Mouse (Mus musculus) cerebellum, adult 2 months (tissue): Measurements from ENCODE around the gene Hoxa6.

Experiments used
- CTCF ChIP-seq: fragments of 200-500 bp; IDR thresholded peaks from 2 replicates; pipeline ENCODE4 v1.5.1; 2011; ENCODE audit warnings: low read depth, mild to moderate bottlenecking, control low read depth, low read length, moderate library complexity, borderline replicate concordance; ENCODE audit not compliant: insufficient read depth
- POLR2A ChIP-seq: fragments of 200-500 bp; IDR thresholded peaks from 2 replicates; pipeline ENCODE4 v1.6.1; 2011; ENCODE audit warnings: low read length, control low read depth, borderline replicate concordance; ENCODE audit not compliant: insufficient read depth

DNA sequence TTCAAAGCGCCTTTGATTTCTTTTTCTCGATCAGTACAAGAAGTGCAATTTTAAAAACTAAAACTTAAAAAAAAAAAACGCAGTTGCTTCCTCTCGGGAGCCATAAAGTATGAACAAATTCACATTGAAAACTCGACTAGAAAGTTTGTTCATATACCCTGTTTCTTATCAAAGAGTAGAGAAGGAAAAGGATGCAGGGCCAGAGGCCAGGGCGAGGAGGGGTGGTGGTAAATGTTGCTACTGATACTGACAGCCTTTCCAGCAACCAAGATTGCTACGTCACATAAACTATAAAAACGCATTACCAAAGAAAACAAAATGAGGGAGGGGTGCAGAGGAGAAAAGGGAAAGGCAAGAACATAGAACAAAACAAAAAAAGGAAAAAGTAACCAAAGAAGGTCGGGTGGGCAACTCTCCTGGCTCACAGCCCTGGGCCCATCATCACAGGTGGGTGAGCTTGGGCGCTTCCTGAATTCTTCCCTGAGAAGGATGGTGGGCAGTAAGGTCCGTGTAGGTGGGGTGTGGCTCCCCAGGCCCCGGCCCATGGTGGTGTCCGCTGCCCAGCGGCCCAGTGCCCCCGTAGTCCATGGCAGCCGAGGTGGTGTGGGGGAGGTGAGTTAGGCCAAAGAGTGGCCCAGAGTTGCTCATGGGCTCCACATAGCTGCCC is 38.9 kb downstream of the Hoxa6 start:
- TF ChIP-seq CTCF (no peak), POLR2A (no peak)
